Mouse (Mus musculus): Measurements from ENCODE around the gene Olfr64. TPM values are rescaled to one million over a fixed set of nuclear protein-coding genes. Genes with fewer than 3 reads are reported as not detected.

Gene Olfr64
- total and polyA plus RNA-seq, 2 experiments from 2014 or later, result not detected

- no peak for DNase-seq (ENCODE audit: low spot score)
- H3K27me3 ChIP-seq (ENCODE audit: insufficient read depth, low read length), result no peaks in the 10 kb centered on the region
- no peak overlapping the region for H3K4me3 ChIP-seq (ENCODE audit: low read depth, low read length)
- no peaks in the 10 kb centered on the region for H3K4me1 ChIP-seq (ENCODE audit: insufficient read depth, low read length)
- no peaks in the 10 kb centered on the region for H3K36me3 ChIP-seq (ENCODE audit: insufficient read depth, low read length)
- no peak overlapping the region for H3K4me2 ChIP-seq (ENCODE audit: low read depth, low read length, poor library complexity, severe bottlenecking)
- no peak for TF ChIP-seq CTCF (IDR thresholded peaks at IDR 0.05)
- ATAC-seq (ENCODE audit: low FRiP score), result no peak
- no peak overlapping the region for H3K27ac ChIP-seq (ENCODE audit: low read depth, low read length)
- H3K9ac ChIP-seq (replicated peaks; ENCODE audit: low read length, poor library complexity, severe bottlenecking), result no peak overlapping the region
- H3K9me3 ChIP-seq (ENCODE audit: low read length), result no peaks in the 10 kb centered on the region
Measured at GRCm38 (mm10) chr7:103870667-103871066, 23.6 kb downstream of the Olfr64 start.

GRCm38 (mm10) chr7:103865716-103866115, 28.6 kb downstream of the Olfr64 start:
- H3K4me1 ChIP-seq (ENCODE audit: insufficient read depth, low read length), result no peaks in the 10 kb centered on the region
- H3K36me3 ChIP-seq (ENCODE audit: insufficient read depth, low read length), result no peaks in the 10 kb centered on the region
- ATAC-seq (ENCODE audit: low FRiP score) (no peak), DNase-seq (ENCODE audit: low spot score) (no peak)
- TF ChIP-seq CTCF (IDR thresholded peaks at IDR 0.05), result no peak
- H3K9me3 ChIP-seq (ENCODE audit: low read length), result no peaks in the 10 kb centered on the region
- H3K9ac ChIP-seq (replicated peaks; ENCODE audit: low read length, poor library complexity, severe bottlenecking), result no peak overlapping the region
- H3K27me3 ChIP-seq (ENCODE audit: insufficient read depth, low read length), result no peaks in the 10 kb centered on the region
- no peak overlapping the region for H3K4me3 ChIP-seq (ENCODE audit: low read depth, low read length)
- no peak overlapping the region for H3K27ac ChIP-seq (ENCODE audit: low read depth, low read length)
- H3K4me2 ChIP-seq (ENCODE audit: low read depth, low read length, poor library complexity, severe bottlenecking), result no peak overlapping the region

- Histone ChIP-seq H3K9me3 (ENCODE audit: low read length) (no peaks in the 10 kb centered on the region), H3K36me3 (ENCODE audit: insufficient read depth, low read length) (no peaks in the 10 kb centered on the region), H3K9ac (replicated peaks; ENCODE audit: low read length, poor library complexity, severe bottlenecking) (no peak overlapping the region), H3K4me1 (ENCODE audit: insufficient read depth, low read length) (no peaks in the 10 kb centered on the region), H3K27me3 (ENCODE audit: insufficient read depth, low read length) (no peaks in the 10 kb centered on the region), H3K27ac (ENCODE audit: low read depth, low read length) (no peak overlapping the region), H3K4me3 (ENCODE audit: low read depth, low read length) (no peak overlapping the region), H3K4me2 (ENCODE audit: low read depth, low read length, poor library complexity, severe bottlenecking) (no peak overlapping the region)
- TF ChIP-seq CTCF (IDR thresholded peaks at IDR 0.05), result no peak
- ATAC-seq (ENCODE audit: low FRiP score) (no peak), DNase-seq (ENCODE audit: low spot score) (no peak)
- WGBS, result 82% methylated on average over 3 of the region's 3 CpGs
Measured at GRCm38 (mm10) chr7:103861531-103861930, 32.8 kb downstream of the Olfr64 start.

- Histone ChIP-seq H3K4me1 (ENCODE audit: insufficient read depth, low read length) (no peaks in the 10 kb centered on the region), H3K9ac (replicated peaks; ENCODE audit: low read length, poor library complexity, severe bottlenecking) (no peak overlapping the region), H3K4me3 (ENCODE audit: low read depth, low read length) (no peak overlapping the region), H3K27me3 (ENCODE audit: insufficient read depth, low read length) (no peaks in the 10 kb centered on the region), H3K36me3 (ENCODE audit: insufficient read depth, low read length) (no peaks in the 10 kb centered on the region), H3K4me2 (ENCODE audit: low read depth, low read length, poor library complexity, severe bottlenecking) (no peak overlapping the region), H3K9me3 (ENCODE audit: low read length) (no peaks in the 10 kb centered on the region), H3K27ac (ENCODE audit: low read depth, low read length) (no peak overlapping the region)
- TF ChIP-seq CTCF (IDR thresholded peaks at IDR 0.05), result no peak
- WGBS, result 69% methylated on average over 1 of the region's 1 CpGs
- no peak; the same call in 1 of the 2 replicates for ATAC-seq (ENCODE audit: low FRiP score)
- DNase-seq (ENCODE audit: low spot score), result no peak
Measured at GRCm38 (mm10) chr7:103860855-103861254, 33.4 kb downstream of the Olfr64 start.

- no peak for TF ChIP-seq CTCF (IDR thresholded peaks at IDR 0.05)
- Histone ChIP-seq H3K4me3 (ENCODE audit: low read depth, low read length) (no peak overlapping the region), H3K9me3 (ENCODE audit: low read length) (no peaks in the 10 kb centered on the region), H3K4me1 (ENCODE audit: insufficient read depth, low read length) (no peaks in the 10 kb centered on the region), H3K9ac (replicated peaks; ENCODE audit: low read length, poor library complexity, severe bottlenecking) (no peak overlapping the region), H3K27me3 (ENCODE audit: insufficient read depth, low read length) (no peaks in the 10 kb centered on the region), H3K27ac (ENCODE audit: low read depth, low read length) (no peak overlapping the region), H3K36me3 (ENCODE audit: insufficient read depth, low read length) (no peaks in the 10 kb centered on the region), H3K4me2 (ENCODE audit: low read depth, low read length, poor library complexity, severe bottlenecking) (no peak overlapping the region)
- DNase-seq (ENCODE audit: low spot score) (no peak), ATAC-seq (ENCODE audit: low FRiP score) (no peak)
- WGBS, result 68% methylated on average over 2 of the region's 2 CpGs
Measured at GRCm38 (mm10) chr7:103859076-103859475, 35.2 kb downstream of the Olfr64 start.

- H3K9ac ChIP-seq (replicated peaks; ENCODE audit: low read length, poor library complexity, severe bottlenecking), result no peak overlapping the region
- no peak overlapping the region for H3K27ac ChIP-seq (ENCODE audit: low read depth, low read length)
- TF ChIP-seq CTCF (IDR thresholded peaks at IDR 0.05), result no peak
- no peaks in the 10 kb centered on the region for H3K36me3 ChIP-seq (ENCODE audit: insufficient read depth, low read length)
- no peaks in the 10 kb centered on the region for H3K4me1 ChIP-seq (ENCODE audit: insufficient read depth, low read length)
- H3K9me3 ChIP-seq (ENCODE audit: low read length), result no peaks in the 10 kb centered on the region
- DNase-seq (ENCODE audit: low spot score), result no peak
- H3K4me3 ChIP-seq (ENCODE audit: low read depth, low read length), result no peak overlapping the region
- WGBS, result 82% methylated on average over 1 of the region's 1 CpGs
- no peak for ATAC-seq (ENCODE audit: low FRiP score)
- no peaks in the 10 kb centered on the region for H3K27me3 ChIP-seq (ENCODE audit: insufficient read depth, low read length)
- H3K4me2 ChIP-seq (ENCODE audit: low read depth, low read length, poor library complexity, severe bottlenecking), result no peak overlapping the region
Measured at GRCm38 (mm10) chr7:103854669-103855068, 39.6 kb downstream of the Olfr64 start.
